Mouse (Mus musculus) kidney, postnatal 36 days (tissue): ENCODE measurements around the gene 4632433K11Rik.

ENCODE experiments used
- DNase-seq, 2 experiments: peaks; one replicate each; pipeline ENCODE4 v3.0.0; 2021 to 2022; ENCODE audit warnings: mixed read lengths in 2 of 2

4632433K11Rik gene

DNA sequence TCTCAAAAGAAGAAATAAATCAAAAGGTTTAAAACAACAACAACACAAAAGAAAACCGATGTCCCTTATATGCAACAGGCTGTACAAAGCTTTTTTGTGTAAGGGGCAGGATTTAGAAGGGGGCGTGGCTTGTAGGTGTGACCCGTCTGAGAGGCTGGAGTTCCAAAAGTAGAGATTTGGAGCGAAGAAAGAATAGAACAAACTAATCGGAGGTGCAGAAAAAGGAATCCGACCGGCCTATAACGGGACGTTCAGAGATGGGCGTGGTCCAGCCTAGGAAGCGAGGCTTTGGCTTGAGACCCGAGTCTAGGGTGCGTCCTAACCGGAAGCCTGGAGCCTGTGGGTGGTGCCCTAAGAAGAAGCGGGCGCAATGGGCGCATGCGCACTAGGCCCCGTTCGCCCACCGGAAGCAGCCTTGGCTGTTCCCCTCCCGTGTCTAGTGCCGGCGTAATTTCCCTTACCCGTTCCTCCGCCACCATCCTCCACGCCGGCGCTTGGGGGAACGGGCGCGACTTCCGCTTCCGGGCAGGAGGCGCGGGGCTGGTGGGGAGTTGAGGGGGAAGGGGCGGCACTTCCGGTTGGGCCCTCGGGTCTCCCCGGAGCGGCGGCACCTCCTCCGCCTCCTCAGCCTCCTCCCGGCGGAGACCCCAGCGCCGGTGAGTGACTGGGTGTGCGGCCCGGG, 13.8 kb upstream of the 4632433K11Rik start, which contains the start of the genes Zfp865 and Ccdc106:
Gene Zfp865, plus strand, starts transcription at position 377 of the 682 bp plus-strand sequence.
Gene Ccdc106, plus strand, starts transcription at position 554 of the 682 bp plus-strand sequence.
- peak; percentile 99 to 100 for DNase-seq

- no peak for DNase-seq
Measured at GRCm38 (mm10) chr7:5020685-5021084, 13.2 kb upstream of the 4632433K11Rik start.

DNA sequence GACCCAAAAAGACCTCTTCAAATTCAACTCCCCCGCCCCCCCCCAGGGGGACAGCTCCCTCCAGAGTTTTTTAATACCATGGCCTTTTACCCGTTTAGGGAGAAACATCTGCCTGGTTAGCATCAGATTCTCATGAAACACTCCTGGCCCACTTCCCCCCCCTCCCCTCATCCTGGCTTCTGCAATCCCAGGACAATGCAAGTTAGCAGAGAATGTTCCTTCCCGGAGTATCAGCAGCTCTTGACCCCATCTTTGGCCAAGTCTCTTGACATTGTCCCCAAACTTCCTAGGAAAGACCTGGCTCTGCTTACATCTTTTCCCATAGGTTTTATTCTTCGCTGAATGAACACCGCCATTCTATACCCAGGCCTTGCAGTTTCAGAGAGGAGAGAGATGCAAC, 12.7 kb upstream of the 4632433K11Rik start:
- DNase-seq = no peak

DNA sequence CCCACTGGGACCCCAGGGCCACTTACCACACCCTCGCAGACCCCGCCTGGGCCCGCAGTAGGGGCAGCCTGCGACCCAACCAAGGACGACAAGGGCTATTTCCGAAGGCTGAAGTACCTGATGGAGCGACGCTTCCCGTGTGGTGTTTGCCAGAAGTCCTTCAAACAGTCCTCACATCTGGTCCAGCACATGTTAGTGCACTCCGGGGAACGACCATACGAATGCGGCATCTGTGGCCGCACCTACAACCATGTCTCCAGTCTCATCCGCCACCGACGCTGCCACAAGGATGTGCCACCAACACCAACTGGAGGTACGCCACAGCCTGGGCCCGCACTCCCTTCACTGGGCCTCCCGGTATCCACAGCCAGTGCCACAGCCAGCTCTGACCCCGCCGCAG, 4.4 kb upstream of the 4632433K11Rik start:
- no peak for DNase-seq

GRCm38 (mm10) chr7:5029946-5030345, 4.0 kb upstream of the 4632433K11Rik start:
- DNase-seq = no peak

DNA sequence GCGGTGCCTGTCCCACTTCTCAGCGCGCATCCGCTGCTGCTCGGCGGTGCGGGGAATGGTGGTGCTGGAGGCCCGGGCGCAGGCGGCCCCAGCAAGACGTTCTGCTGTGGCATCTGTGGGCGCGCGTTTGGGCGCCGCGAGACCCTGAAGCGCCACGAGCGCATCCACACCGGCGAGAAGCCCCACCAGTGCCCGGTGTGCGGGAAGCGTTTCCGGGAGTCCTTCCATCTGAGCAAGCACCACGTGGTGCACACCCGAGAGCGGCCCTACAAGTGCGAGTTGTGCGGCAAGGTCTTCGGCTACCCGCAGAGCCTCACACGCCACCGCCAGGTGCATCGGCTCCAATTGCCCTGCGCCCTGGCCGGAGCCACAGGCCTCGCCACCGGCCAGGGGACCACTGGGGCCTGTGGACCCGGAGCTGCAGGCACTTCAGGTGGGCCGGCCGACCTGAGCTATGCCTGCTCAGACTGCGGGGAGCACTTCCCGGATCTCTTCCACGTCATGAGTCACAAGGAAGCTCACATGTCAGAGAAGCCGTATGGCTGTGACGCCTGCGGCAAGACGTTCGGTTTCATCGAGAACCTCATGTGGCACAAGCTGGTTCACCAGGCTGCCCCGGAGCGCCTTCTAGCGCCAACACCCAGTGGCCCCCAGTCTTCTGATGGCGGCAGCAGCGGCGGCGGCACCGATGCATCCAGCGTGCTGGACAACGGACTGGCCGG, 3.2 kb upstream of the 4632433K11Rik start:
- DNase-seq = no peak

GRCm38 (mm10) chr7:5031496-5031895, 2.4 kb upstream of the 4632433K11Rik start:
- DNase-seq = no peak

DNA sequence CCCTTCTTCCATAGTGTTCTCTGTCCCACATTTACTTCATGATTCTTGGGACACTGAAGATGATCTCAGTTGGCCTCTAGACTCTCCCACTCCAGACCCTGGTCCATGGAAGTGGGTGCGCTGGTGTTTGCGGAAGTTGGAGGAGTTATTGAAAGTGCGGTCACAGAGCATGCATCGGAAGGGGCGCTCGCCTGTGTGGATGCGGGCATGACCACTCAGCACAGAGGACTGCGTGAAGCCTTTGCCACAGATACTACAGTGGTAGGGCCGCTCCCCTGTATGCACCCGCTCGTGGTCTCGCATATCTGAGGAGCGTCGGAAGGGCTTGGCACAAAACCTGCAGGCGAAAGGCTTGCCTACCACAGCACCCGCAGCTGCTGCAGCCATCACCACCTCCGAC, 1.7 kb downstream of the 4632433K11Rik start:
- no peak for DNase-seq

DNA sequence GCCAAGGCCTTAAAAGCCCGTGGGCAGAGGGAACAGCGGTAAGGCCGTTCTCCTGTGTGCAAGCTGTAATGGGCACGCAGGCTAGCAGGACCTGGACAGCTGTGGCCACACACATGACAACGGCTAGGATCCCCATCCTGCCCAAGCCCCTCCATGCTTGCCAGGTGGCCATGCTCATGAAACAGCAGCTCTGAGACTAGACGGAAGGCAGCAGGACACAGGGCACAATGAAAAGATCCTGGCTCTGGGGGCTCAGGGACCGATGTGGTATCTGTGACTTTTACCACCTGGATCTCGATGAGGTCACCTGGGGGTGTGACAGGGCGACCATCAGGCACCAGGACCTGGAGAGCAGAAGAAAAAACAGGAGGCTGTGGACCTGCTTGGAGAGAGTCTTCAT, 2.2 kb downstream of the 4632433K11Rik start:
- no peak for DNase-seq

DNA sequence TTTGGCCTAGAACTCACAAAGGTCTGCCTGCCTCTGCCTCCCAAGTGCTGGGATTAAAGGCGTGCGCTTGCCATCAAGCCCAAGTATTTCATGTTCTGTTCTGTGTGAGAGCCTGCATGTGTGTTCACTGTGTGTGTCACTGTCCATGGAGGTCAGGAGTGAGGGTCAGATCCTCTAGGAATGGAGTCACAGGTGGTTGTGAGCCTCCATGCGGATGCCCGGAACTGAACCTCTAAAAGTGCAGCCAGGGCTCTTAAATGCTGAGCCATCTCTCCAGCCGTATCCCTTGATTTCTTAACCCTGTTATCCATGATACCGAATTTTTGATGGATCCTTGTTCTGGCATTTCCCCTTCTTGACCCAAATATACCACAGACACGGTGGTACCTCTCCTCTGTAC, 3.1 kb downstream of the 4632433K11Rik start:
- DNase-seq = no peak

- DNase-seq = no peak
Measured at GRCm38 (mm10) chr7:5037467-5037866, 3.5 kb downstream of the 4632433K11Rik start.

DNA sequence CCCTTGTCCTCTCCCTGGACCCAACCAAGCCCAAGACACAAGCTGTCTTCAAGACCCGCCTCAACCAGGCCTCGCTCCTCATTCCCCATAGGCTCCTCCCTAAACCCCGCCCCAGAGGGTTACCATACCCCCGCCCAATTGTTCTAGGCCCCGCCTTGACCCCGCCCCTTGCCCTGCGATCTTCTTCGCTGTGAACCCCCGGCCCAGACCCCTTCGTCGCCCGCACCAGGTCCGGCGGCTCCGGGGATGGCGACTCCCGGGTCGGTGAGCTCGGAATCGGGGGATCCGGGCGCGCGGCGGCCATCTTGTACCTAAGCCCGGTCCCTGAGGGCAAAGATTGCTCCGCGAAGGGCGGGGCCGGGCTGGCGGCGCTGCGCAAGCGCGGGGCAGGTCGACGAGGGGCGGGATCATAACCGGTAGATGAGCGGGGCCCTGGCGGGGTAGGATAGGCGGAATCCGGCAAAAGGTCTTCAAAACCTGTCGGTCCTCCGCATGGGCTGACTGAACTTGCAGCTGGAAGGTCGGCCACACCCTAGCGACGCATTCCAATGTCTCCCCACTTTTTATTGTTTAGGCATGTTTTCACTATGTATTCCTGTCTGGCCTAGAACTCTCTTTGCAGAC, 4.3 kb downstream of the 4632433K11Rik start, which contains the start of gene Zfp784:
Gene Zfp784, minus strand, starts transcription at position 338 of the 624 bp plus-strand sequence.
- DNase-seq = peak; percentile 93 to 96

GRCm38 (mm10) chr7:5038940-5039339, 5.0 kb downstream of the 4632433K11Rik start:
- DNase-seq = no peak

- DNase-seq = no peak
Measured at GRCm38 (mm10) chr7:5044981-5045380, 11.1 kb downstream of the 4632433K11Rik start.

- DNase-seq = no peak
Measured at GRCm38 (mm10) chr7:5046112-5046511, 12.2 kb downstream of the 4632433K11Rik start.

- DNase-seq = peak; percentile 32 to 40
Measured at GRCm38 (mm10) chr7:5047313-5047712, 13.4 kb downstream of the 4632433K11Rik start.

DNA sequence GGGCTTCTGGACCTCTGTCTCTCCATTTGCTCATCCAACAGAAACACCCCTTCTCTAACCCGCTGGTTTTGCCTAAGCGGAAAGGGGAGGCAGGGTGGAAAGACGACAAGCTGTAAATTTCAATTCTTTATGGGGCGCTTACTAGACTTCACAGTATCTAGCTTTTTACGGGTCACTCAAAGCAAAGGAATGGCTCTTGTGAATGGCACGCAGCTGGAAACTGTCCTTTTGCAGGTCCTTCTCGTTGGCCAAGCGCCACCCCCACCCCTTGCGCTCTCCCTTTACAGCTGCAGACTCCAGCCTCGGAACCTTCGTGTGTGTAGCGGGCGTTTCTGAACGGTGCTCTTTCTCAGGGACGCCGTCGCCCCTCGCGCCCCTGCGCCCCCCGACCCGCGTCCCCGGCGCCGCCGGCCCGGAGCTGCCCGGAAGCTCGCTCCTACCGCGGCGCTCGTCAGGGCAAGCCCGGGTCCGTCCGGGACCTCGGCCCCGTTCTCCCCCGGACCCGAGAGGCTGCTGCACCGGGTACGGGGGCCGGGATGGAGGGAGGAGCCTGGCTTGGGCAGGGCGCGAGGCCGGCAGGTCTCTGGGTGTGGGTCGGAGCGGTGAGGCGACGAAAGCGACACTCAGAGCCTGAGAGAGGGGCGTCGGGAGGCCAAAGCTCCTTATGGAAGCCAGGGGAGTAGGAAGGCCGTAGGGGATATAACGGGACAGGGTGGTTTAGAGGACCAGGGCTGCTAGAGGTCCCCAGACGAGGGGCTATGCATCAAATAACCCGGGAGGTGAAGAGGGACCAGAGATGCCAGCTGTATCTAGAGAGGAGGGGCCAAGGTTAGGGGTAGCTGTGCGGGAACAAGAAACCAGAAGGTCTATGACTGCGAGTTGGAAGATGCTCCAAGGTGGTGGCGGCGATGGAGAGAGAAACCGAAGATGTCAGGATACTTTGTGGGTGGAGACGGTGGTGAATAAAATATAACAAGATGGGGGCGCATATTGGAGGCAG, 17.6 kb downstream of the 4632433K11Rik start, which contains the start of gene Zfp580:
Gene Zfp580, plus strand, starts transcription at position 346 of the 1,000 bp plus-strand sequence.
- DNase-seq = peak; percentile 60 to 84

- no peak for DNase-seq
Measured at GRCm38 (mm10) chr7:5052438-5052837, 18.5 kb downstream of the 4632433K11Rik start.

GRCm38 (mm10) chr7:5052931-5053343, 19.0 kb downstream of the 4632433K11Rik start:
- peak in 1 of 2 experiments; percentile 33 for DNase-seq

- DNase-seq = no peak
Measured at GRCm38 (mm10) chr7:5053456-5054179, 19.7 kb downstream of the 4632433K11Rik start.

GRCm38 (mm10) chr7:5056651-5057263, 22.8 kb downstream of the 4632433K11Rik start:
- no peak for DNase-seq
